Mouse (Mus musculus) forebrain, embryonic 14.5 days (tissue): ENCODE results near the gene Saa3. TPM values are rescaled to one million over a fixed set of nuclear protein-coding genes. Genes with fewer than 3 reads are reported as not detected.

Experiments
- ATAC-seq: fragments of 200-750 bp; cut with Nextera tagmentation; 2 replicates; pipeline ENCODE4 v1.8.0; 2017; ENCODE audit warnings: mild to moderate bottlenecking, moderate library complexity
- DNase-seq: peaks from one replicate; pipeline ENCODE4 v3.0.0-alpha.2; 2015; ENCODE audit warnings: low spot score
- H3K27ac ChIP-seq: fragments of 300-500 bp; sonication (generic); 2 replicates; pipeline ENCODE4 v1.5.1; 2014; ENCODE audit warnings: low read depth, mild to moderate bottlenecking, control low read depth, low read length, moderate library complexity
- H3K27me3 ChIP-seq: fragments of 300-500 bp; sonication (generic); replicated peaks from 2 replicates; pipeline ENCODE4 v1.6.1; 2014; ENCODE audit warnings: low read length, control low read depth, mixed read lengths; ENCODE audit not compliant: control insufficient read depth, insufficient read depth
- H3K36me3 ChIP-seq: fragments of 300-500 bp; sonication (generic); 2 replicates; pipeline ENCODE4 v1.6.1; 2014; ENCODE audit warnings: low read length, control low read depth; ENCODE audit not compliant: control insufficient read depth, insufficient read depth
- H3K4me1 ChIP-seq: fragments of 300-500 bp; sonication (generic); 2 replicates; pipeline ENCODE4 v1.6.1; 2014; ENCODE audit warnings: antibody characterized with exemption, low read length, control low read depth; ENCODE audit not compliant: control insufficient read depth, insufficient read depth
- H3K4me2 ChIP-seq: fragments of 300-500 bp; sonication (generic); 2 replicates; pipeline ENCODE4 v1.6.1; 2014; ENCODE audit warnings: mild to moderate bottlenecking, control low read depth, low read length
- H3K4me3 ChIP-seq: fragments of 300-500 bp; sonication (generic); 2 replicates; pipeline ENCODE4 v1.5.1; 2014; ENCODE audit warnings: low read depth, low read length, control low read depth
- H3K9ac ChIP-seq: fragments of 300-500 bp; sonication (generic); 2 replicates; pipeline ENCODE4 v1.6.1; 2014; ENCODE audit warnings: mild to moderate bottlenecking, low read length, control low read depth, moderate library complexity
- H3K9me3 ChIP-seq: fragments of 300-500 bp; sonication (generic); replicated peaks from 2 replicates; pipeline ENCODE4 v1.6.1; 2016; ENCODE audit warnings: low read length, control low read depth, mixed read lengths; ENCODE audit not compliant: control insufficient read depth
- WGBS: fragments of 180-500 bp; shearing (Covaris S2); extraction: QIAGEN DNeasy Blood & Tissue Kit; methylation state at CpG from one replicate; pipeline ENCODE4 v1.1.7; 2014; 5-methylcytosine and 5-hydroxymethylcytosine counted together
- polyA plus RNA-seq: library from polyadenylated mRNA; unstranded; fragments of >200 nt; fragmentation: Nextera tagmentation; extraction: Ambion mirVana; gene quantifications from 2 replicates; pipeline ENCODE4 v1.2.1, GENCODE M21; 2014

Saa3 gene
- polyA plus RNA-seq, 1 experiment from 2014 or later, result 0.34 TPM

DNA sequence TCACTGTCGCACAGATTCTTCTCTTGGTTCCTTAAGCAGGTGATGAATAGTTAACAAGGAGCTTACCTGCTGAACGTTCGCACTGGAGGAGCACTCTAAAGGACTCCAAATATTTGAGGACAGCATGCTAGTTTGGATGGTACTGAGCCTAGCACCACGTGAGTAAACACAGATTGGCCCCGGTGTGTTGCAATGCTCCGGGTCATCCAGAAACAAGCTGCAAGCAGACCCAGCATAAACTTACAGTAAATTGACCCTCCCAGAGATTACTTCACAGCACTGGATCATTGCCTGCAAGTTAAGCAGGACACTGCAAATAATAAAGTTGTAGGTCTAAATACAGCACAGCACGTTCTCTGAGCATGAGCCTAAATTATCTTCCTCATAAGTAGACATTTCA is 4.0 kb upstream of the Saa3 start:
- ATAC-seq (no peak), DNase-seq (no peak)
- H3K27me3 ChIP-seq, result no peaks in the 10 kb centered on the region
- H3K9ac ChIP-seq, result no peak overlapping the region
- H3K9me3 ChIP-seq, result no peaks in the 10 kb centered on the region
- 86% methylated on average over 7 of the region's 7 CpGs for WGBS
- H3K4me1 ChIP-seq, result no peaks in the 10 kb centered on the region
- no peak overlapping the region for H3K4me2 ChIP-seq
- H3K27ac ChIP-seq, result no peak overlapping the region
- no peaks in the 10 kb centered on the region for H3K36me3 ChIP-seq
- no peak overlapping the region for H3K4me3 ChIP-seq

DNA sequence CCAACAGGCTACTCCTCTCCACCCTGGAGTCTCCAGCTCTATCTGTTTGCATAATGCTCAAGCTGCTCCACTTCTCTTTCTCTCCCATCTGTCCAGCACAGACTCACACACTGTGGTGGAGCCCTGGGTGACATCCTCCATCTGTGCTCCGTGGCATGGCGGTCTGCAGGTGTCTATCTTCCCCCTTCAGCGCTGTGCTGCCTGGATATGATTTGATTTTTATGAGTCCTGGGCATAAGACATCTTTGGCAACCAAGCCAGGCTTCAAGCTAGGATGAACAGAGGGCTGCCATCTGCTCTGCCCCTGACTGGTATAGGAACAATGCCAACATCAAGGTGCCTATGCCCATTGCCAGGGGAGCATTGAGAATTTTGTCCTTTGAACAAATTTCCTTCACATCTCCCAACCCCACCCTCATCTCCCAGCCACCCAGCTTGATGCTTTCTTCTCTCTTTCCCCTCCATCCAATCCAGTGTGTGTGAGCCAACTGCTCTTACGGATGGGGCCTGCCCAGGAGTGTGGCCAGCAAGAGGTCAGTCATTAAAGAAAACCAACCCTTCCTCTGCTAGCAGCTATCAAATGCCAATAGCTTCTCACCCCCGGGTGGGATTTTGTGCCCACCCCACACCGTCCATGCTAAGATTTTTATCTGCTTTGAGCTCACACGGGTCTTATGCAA is 3.2 kb upstream of the Saa3 start:
- Histone ChIP-seq H3K4me3 (no peak overlapping the region), H3K27ac (peak overlapping the region; percentile 33; the same call in 1 of the 2 replicates), H3K4me2 (no peak overlapping the region), H3K9ac (no peak overlapping the region), H3K27me3 (no peaks in the 10 kb centered on the region), H3K4me1 (no peaks in the 10 kb centered on the region), H3K36me3 (no peaks in the 10 kb centered on the region), H3K9me3 (no peaks in the 10 kb centered on the region)
- peak; percentile 88 for ATAC-seq
- peak; percentile 66 for DNase-seq
- WGBS, result 74% methylated on average over 7 of the region's 7 CpGs

DNA sequence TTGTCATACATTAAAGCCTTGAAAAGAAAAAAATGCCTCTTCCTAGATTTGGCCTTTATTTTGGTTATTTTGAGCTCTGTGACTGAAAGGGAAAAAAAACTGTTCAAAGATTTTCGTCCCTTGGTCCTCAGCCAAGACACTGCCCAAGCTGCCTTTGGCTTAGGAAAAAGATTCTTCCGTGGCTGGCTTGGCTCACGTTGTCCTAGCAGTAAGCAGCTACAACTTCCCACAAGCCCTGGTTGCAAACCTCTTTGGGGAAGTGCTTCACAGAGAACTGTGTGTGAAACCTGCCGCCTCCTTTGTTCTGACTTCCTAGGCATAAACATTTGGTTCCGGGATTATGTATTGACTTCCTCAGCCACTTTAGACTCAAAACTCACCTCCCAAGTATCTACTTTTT is 1.4 kb upstream of the Saa3 start:
- DNase-seq, result peak; percentile 7

DNA sequence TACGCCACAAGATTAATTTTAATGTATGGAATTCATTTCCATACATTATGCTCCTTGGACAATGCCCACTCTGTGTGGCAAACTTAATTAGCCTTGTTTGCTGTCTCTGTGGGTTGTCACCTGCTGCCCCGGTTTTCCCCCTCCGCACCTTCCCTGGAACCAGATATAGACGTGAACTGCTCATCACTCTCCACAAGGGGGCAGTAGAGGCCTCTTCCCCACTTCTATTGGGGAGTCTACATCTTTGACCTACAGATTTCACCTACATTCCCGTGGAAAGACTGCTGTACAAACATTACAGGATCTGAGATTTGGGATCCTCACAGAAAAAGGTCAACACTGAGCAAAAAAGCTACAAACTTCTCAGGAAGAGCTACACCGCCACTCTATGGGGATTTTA is 982 bp downstream of the Saa3 start:
- WGBS, result 27% methylated on average over 6 of the region's 6 CpGs
- H3K27ac ChIP-seq, result no peak overlapping the region
- no peaks in the 10 kb centered on the region for H3K27me3 ChIP-seq
- H3K4me1 ChIP-seq, result peaks cover 3% of the 10 kb centered on the region; the same call in 1 of the 2 replicates
- H3K9ac ChIP-seq, result no peak overlapping the region
- ATAC-seq (no peak), DNase-seq (peak; percentile 53)
- H3K9me3 ChIP-seq, result no peaks in the 10 kb centered on the region
- H3K4me2 ChIP-seq, result no peak overlapping the region
- no peaks in the 10 kb centered on the region for H3K36me3 ChIP-seq
- no peak overlapping the region for H3K4me3 ChIP-seq

More for the DNA sequence above, 1.4 kb upstream of the Saa3 start:
- 61% methylated on average over 5 of the region's 5 CpGs for WGBS
- Histone ChIP-seq H3K4me1 (no peaks in the 10 kb centered on the region), H3K27me3 (no peaks in the 10 kb centered on the region), H3K27ac (no peak overlapping the region), H3K36me3 (no peaks in the 10 kb centered on the region), H3K4me3 (no peak overlapping the region), H3K9me3 (no peaks in the 10 kb centered on the region), H3K9ac (no peak overlapping the region), H3K4me2 (no peak overlapping the region)
- no peak for ATAC-seq

DNA sequence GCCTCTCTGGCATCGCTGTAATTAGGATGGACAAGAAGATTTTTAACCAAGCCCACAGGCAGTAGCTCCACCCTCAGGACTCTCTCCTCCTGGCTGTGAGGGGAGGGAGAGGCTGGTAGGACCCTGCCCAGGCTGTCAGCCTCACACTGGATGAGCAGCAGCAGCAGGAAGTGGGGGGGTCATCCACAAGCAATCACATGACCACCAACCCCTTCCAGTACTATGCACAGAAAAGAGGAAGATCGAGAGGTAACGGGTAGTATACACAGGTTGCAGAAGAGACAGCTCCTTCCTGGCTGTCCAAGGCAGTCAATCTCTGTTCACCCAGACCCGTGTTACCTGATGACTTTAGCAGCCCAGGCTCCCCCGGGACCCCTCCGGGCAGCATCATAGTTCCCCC is 3.2 kb downstream of the Saa3 start:
- Histone ChIP-seq H3K27ac (no peak overlapping the region), H3K4me3 (no peak overlapping the region), H3K9ac (no peak overlapping the region), H3K4me1 (peaks cover 5% of the 10 kb centered on the region; the same call in 1 of the 2 replicates), H3K4me2 (no peak overlapping the region), H3K36me3 (peaks cover 11% of the 10 kb centered on the region), H3K27me3 (no peaks in the 10 kb centered on the region), H3K9me3 (no peaks in the 10 kb centered on the region)
- DNase-seq (no peak), ATAC-seq (no peak)
- WGBS, result 80% methylated on average over 6 of the region's 6 CpGs

DNA sequence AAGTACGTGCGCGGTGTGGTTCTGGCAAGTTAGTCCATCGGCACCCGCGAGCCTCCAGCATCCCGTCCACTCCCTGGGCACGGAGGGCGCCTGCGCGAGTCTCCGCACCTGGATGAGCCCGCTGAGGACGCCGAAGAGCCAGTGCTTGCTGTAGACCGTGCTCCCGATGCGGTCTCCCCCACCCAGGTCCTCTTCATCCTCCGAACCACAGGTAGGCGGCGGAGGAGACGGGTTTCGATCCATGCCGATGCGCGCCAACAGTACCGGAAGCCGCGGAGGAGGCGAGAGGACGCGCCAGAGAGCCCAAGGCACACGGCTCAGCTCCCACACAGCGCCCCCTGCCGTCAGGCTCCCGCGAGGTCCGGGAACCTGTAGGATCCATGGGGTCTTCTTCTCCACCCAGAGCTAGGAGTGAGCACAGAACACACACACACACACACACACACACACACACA is 5.1 kb downstream of the Saa3 start, which contains the start of gene Saal1:
Gene Saal1 (minus strand): TSS at position 291 of the 455 bp plus-strand sequence.
- no peaks in the 10 kb centered on the region for H3K9me3 ChIP-seq
- peak within 1 kb of the TSS; percentile 95 for H3K9ac ChIP-seq
- H3K27ac ChIP-seq, result peak within 1 kb of the TSS; percentile 76
- H3K4me2 ChIP-seq, result peak within 1 kb of the TSS; percentile 49
- peaks cover 25% of the 10 kb centered on the region for H3K36me3 ChIP-seq
- under 1% methylated on average over 37 of the region's 38 CpGs for WGBS
- peak within 1 kb of the TSS; percentile 85 for H3K4me3 ChIP-seq
- peak; percentile 93 for DNase-seq
- no peaks in the 10 kb centered on the region for H3K27me3 ChIP-seq
- H3K4me1 ChIP-seq, result peaks cover 5% of the 10 kb centered on the region; the same call in 1 of the 2 replicates
- peak; percentile 98 for ATAC-seq

DNA sequence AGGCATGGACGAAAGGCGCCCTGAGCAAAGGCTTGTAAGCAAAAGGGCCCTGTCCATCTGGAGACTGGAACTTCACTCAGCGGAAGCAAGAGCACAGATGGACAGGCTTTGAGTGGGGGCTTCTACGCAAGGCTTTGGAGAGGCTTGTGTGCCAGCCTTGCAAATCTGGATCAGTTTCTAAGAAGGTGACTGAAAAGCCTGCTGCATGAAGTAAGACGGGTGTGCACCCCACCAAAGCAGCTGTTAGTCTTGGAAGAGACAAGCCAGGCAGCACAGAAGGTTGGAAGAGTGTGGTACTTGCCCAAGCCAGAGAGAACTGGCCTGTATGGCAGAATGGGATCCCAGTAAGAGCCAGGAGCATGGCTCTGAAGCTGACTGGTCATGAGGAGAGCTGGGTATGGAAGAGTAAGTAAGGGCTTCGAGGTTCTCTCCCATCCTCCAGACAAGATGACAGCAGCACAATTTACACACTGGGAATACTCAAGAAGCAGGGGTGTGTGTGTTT is 14.9 kb downstream of the Saa3 start:
- ATAC-seq (no peak), DNase-seq (no peak)
- peaks cover 86% of the 10 kb centered on the region for H3K36me3 ChIP-seq
- no peak overlapping the region for H3K4me2 ChIP-seq
- no peaks in the 10 kb centered on the region for H3K4me1 ChIP-seq
- no peak overlapping the region for H3K27ac ChIP-seq
- WGBS, result 93% methylated on average over 6 of the region's 6 CpGs
- H3K9ac ChIP-seq, result no peak overlapping the region
- no peak overlapping the region for H3K4me3 ChIP-seq
- no peaks in the 10 kb centered on the region for H3K27me3 ChIP-seq
- no peaks in the 10 kb centered on the region for H3K9me3 ChIP-seq

DNA sequence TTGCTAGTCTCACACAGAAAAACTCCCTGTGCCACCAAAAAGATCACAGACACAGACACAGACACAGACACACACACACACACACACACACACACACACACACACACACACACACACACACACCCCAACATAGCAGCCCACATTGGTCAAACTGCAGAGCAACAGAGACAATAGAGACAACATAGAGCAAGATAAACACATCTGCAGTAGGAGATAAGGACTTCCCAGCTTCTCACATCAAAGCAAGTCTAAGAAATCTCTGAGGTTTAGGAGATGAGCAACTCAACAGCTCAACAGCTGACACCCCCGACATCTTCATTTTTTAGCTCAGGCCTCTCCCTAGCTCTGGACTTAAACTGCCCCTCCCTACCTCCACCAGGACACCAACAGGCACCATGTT is 18.7 kb downstream of the Saa3 start:
- H3K4me3 ChIP-seq, result no peak overlapping the region
- H3K27me3 ChIP-seq, result no peaks in the 10 kb centered on the region
- no peak overlapping the region for H3K4me2 ChIP-seq
- 83% methylated on average over 1 of the region's 1 CpGs for WGBS
- H3K36me3 ChIP-seq, result peaks cover 67% of the 10 kb centered on the region
- DNase-seq (no peak), ATAC-seq (no peak)
- H3K9me3 ChIP-seq, result no peaks in the 10 kb centered on the region
- H3K4me1 ChIP-seq, result no peaks in the 10 kb centered on the region
- H3K27ac ChIP-seq, result no peak overlapping the region
- H3K9ac ChIP-seq, result no peak overlapping the region

DNA sequence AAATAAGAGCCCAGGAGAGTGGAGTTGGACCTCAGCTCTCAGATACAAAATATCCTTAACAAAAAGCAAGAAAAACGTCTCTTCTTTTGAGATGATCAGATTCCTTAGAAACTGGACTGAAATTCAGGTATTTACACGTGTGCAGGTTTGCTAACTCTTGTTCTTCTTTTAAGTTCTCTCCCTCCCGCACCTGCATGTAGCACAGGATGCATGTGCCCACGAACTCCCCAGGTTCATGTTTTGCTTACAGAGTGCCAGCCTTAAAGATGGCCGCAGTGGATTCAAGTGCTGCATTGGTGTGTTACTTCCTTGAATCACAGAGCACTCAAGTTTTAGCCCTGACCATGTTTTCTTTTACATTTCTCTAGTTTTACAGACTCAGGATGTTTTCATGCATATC is 28.7 kb downstream of the Saa3 start:
- H3K4me1 ChIP-seq, result no peaks in the 10 kb centered on the region
- WGBS, result 84% methylated on average over 5 of the region's 5 CpGs
- no peaks in the 10 kb centered on the region for H3K27me3 ChIP-seq
- no peak overlapping the region for H3K4me2 ChIP-seq
- H3K9me3 ChIP-seq, result no peaks in the 10 kb centered on the region
- H3K4me3 ChIP-seq, result no peak overlapping the region
- peaks cover 37% of the 10 kb centered on the region for H3K36me3 ChIP-seq
- H3K9ac ChIP-seq, result no peak overlapping the region
- DNase-seq (no peak), ATAC-seq (no peak)
- no peak overlapping the region for H3K27ac ChIP-seq
